Mouse (Mus musculus) hindbrain, embryonic 16.5 days (tissue): ENCODE measurements around the gene Olfr1157. TPM values are rescaled to one million over a fixed set of nuclear protein-coding genes. Genes with fewer than 3 reads are reported as not detected.

Experiments used
- ATAC-seq: fragments of 200-750 bp; cut with Nextera tagmentation; 2 replicates; pipeline ENCODE4 v1.8.0; 2017; ENCODE audit warnings: moderate TSS enrichment, moderate library complexity
- H3K27ac ChIP-seq: fragments of 300-500 bp; sonication (generic); 2 replicates; pipeline ENCODE4 v1.5.1; 2014; ENCODE audit warnings: low read depth, mild to moderate bottlenecking, control low read depth, low read length, moderate library complexity
- H3K27me3 ChIP-seq: fragments of 300-500 bp; sonication (generic); replicated peaks from 2 replicates; pipeline ENCODE4 v1.6.1; 2014; ENCODE audit warnings: low read length; ENCODE audit not compliant: control insufficient read depth, insufficient read depth
- H3K36me3 ChIP-seq: fragments of 300-500 bp; sonication (generic); 2 replicates; pipeline ENCODE4 v1.6.1; 2014; ENCODE audit warnings: mild to moderate bottlenecking, low read length, moderate library complexity, mixed read lengths; ENCODE audit not compliant: control insufficient read depth, insufficient read depth
- H3K4me1 ChIP-seq: fragments of 300-500 bp; sonication (generic); 2 replicates; pipeline ENCODE4 v1.6.1; 2014; ENCODE audit warnings: low read depth, low read length; ENCODE audit not compliant: control insufficient read depth, insufficient read depth
- H3K4me2 ChIP-seq: fragments of 300-500 bp; sonication (generic); 2 replicates; pipeline ENCODE4 v1.6.1; 2014; ENCODE audit warnings: mild to moderate bottlenecking, low read length, control low read depth, moderate library complexity
- H3K4me3 ChIP-seq: fragments of 300-500 bp; sonication (generic); 2 replicates; pipeline ENCODE4 v1.5.1; 2014; ENCODE audit warnings: mild to moderate bottlenecking, low read length, control low read depth, moderate library complexity
- H3K9ac ChIP-seq: fragments of 300-500 bp; sonication (generic); 2 replicates; pipeline ENCODE4 v1.6.1; 2014; ENCODE audit warnings: low read depth, mild to moderate bottlenecking, control low read depth, low read length, moderate library complexity
- H3K9me3 ChIP-seq: fragments of 300-500 bp; sonication (generic); 2 replicates; pipeline ENCODE4 v1.6.1; 2014; ENCODE audit warnings: mild to moderate bottlenecking, low read length, moderate library complexity; ENCODE audit not compliant: control insufficient read depth
- WGBS: fragments of 180-500 bp; shearing (Covaris S2); extraction: QIAGEN DNeasy Blood & Tissue Kit; methylation state at CpG from one replicate; pipeline ENCODE4 v1.1.7; 2014; 5-methylcytosine and 5-hydroxymethylcytosine counted together
- polyA plus RNA-seq: library from polyadenylated mRNA; unstranded; fragments of >200 nt; fragmentation: Nextera tagmentation; extraction: Ambion mirVana; gene quantifications from 2 replicates; pipeline ENCODE4 v1.2.1, GENCODE M21; 2015

The Olfr1157 gene
- not detected in 2 replicates for polyA plus RNA-seq

GRCm38 (mm10) chr2:87968199-87968598, at the start of gene Olfr1157:
Gene Olfr1157, minus strand, starts transcription at chr2:87968299.
- Histone ChIP-seq H3K27me3 (no peaks in the 10 kb centered on the region), H3K4me3 (no peak within 1 kb of the TSS), H3K36me3 (no peaks in the 10 kb centered on the region), H3K9me3 (no peaks in the 10 kb centered on the region), H3K4me1 (no peaks in the 10 kb centered on the region), H3K27ac (no peak within 1 kb of the TSS), H3K4me2 (no peak within 1 kb of the TSS), H3K9ac (no peak within 1 kb of the TSS)
- no peak for ATAC-seq
- WGBS = 94% methylated on average over 4 of the region's 4 CpGs

- Histone ChIP-seq H3K4me2 (no peak within 1 kb of the TSS), H3K27ac (no peak within 1 kb of the TSS), H3K27me3 (no peaks in the 10 kb centered on the region), H3K36me3 (no peaks in the 10 kb centered on the region), H3K9ac (no peak within 1 kb of the TSS), H3K9me3 (no peaks in the 10 kb centered on the region; the same call in 1 of the 2 replicates), H3K4me1 (no peaks in the 10 kb centered on the region), H3K4me3 (no peak within 1 kb of the TSS)
- no peak for ATAC-seq
Measured at GRCm38 (mm10) chr2:88007515-88008318, 39.6 kb upstream of the Olfr1157 start, which contains the start of gene Olfr1160. Gene Olfr1160, minus strand, starts transcription at chr2:88008268.

GRCm38 (mm10) chr2:87989813-87990212, 21.7 kb upstream of the Olfr1157 start, which contains the start of gene Olfr1158:
Gene Olfr1158, plus strand, starts transcription at chr2:87990113.
- no peaks in the 10 kb centered on the region for H3K27me3 ChIP-seq
- no peaks in the 10 kb centered on the region for H3K9me3 ChIP-seq
- no peaks in the 10 kb centered on the region for H3K36me3 ChIP-seq
- no peak within 1 kb of the TSS for H3K9ac ChIP-seq
- no peak within 1 kb of the TSS for H3K4me3 ChIP-seq
- no peak within 1 kb of the TSS for H3K27ac ChIP-seq
- H3K4me2 ChIP-seq = no peak within 1 kb of the TSS
- no peak for ATAC-seq
- H3K4me1 ChIP-seq = no peaks in the 10 kb centered on the region

DNA sequence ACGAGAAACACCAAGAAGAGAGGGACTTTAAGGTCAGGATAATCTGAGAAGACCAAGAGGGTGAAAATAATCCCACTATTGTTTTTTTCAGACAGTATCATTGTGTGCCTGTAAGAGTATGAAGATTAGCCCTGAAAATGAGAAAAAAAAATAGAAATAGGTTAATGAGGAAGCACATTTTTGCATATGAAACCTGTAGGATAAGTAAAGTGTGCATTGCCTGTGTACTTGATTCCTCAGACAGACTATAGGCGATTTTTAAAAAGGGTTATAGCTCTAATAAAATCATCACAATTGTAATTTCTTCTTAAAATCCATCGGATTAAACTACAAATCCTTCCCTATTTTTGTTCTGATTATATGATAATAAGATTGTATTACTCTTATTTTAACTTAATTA, 6.5 kb upstream of the Olfr1157 start, which contains the start of gene Olfr74:
Gene Olfr74 (minus strand): TSS at position 101 of the 400 bp plus-strand sequence.
- Histone ChIP-seq H3K27ac (no peak within 1 kb of the TSS), H3K4me2 (no peak within 1 kb of the TSS), H3K9me3 (no peaks in the 10 kb centered on the region), H3K4me3 (no peak within 1 kb of the TSS), H3K9ac (no peak within 1 kb of the TSS), H3K27me3 (no peaks in the 10 kb centered on the region), H3K36me3 (no peaks in the 10 kb centered on the region), H3K4me1 (no peaks in the 10 kb centered on the region)
- no peak for ATAC-seq
- 78% methylated on average over 3 of the region's 3 CpGs for WGBS

- Histone ChIP-seq H3K36me3 (no peaks in the 10 kb centered on the region), H3K4me1 (no peaks in the 10 kb centered on the region), H3K27me3 (no peaks in the 10 kb centered on the region), H3K4me3 (no peak within 1 kb of the TSS), H3K9ac (no peak within 1 kb of the TSS), H3K9me3 (no peaks in the 10 kb centered on the region), H3K4me2 (no peak within 1 kb of the TSS), H3K27ac (no peak within 1 kb of the TSS)
- no peak for ATAC-seq
Measured at GRCm38 (mm10) chr2:87953000-87953399, 15.1 kb downstream of the Olfr1157 start, which contains the start of gene Olfr1156. Gene Olfr1156, minus strand, starts transcription at chr2:87953100.

GRCm38 (mm10) chr2:87945037-87945436, 23.1 kb downstream of the Olfr1157 start, which contains the start of gene Olfr1155:
Gene Olfr1155, minus strand, starts transcription at chr2:87945137.
- H3K4me3 ChIP-seq = no peak within 1 kb of the TSS
- H3K4me1 ChIP-seq = no peaks in the 10 kb centered on the region
- ATAC-seq = no peak
- no peaks in the 10 kb centered on the region for H3K9me3 ChIP-seq
- H3K36me3 ChIP-seq = no peaks in the 10 kb centered on the region
- 93% methylated on average over 1 of the region's 1 CpGs for WGBS
- H3K27ac ChIP-seq = no peak within 1 kb of the TSS
- H3K9ac ChIP-seq = no peak within 1 kb of the TSS
- no peak within 1 kb of the TSS for H3K4me2 ChIP-seq
- no peaks in the 10 kb centered on the region for H3K27me3 ChIP-seq

Other genes with a start within 250 kb of the Olfr1157 start
- gene Olfr1138, start 228.3 kb downstream of the Olfr1157 start, polyA plus RNA-seq = not detected in 2 replicates
- gene Olfr1140, start 224.5 kb downstream of the Olfr1157 start, polyA plus RNA-seq = not detected in 2 replicates
- not detected in 2 replicates for gene Olfr1141, start 214.3 kb downstream of the Olfr1157 start, polyA plus RNA-seq
- not detected in 2 replicates for gene Olfr152, start 188.8 kb downstream of the Olfr1157 start, polyA plus RNA-seq
- gene Olfr1143, start 167.7 kb downstream of the Olfr1157 start, polyA plus RNA-seq = not detected in 2 replicates
- not detected in 2 replicates for gene Olfr1145, start 158.5 kb downstream of the Olfr1157 start, polyA plus RNA-seq
- gene Olfr1148, start 137.8 kb downstream of the Olfr1157 start, polyA plus RNA-seq = not detected in 2 replicates
- not detected in 2 replicates for gene Olfr1150-ps1, start 124.3 kb downstream of the Olfr1157 start, polyA plus RNA-seq
- gene Olfr1151, start 112.4 kb downstream of the Olfr1157 start, polyA plus RNA-seq = not detected in 2 replicates
- 0.02 TPM in 1 of 2 replicates, not detected in the other for gene Olfr1152, start 101.8 kb downstream of the Olfr1157 start, polyA plus RNA-seq
- not detected in 2 replicates for gene Olfr1153, start 73.3 kb downstream of the Olfr1157 start, polyA plus RNA-seq
- gene Olfr1154, start 63.1 kb downstream of the Olfr1157 start, polyA plus RNA-seq = not detected in 2 replicates
- not detected in 2 replicates for gene Olfr1155, start 23.2 kb downstream of the Olfr1157 start, polyA plus RNA-seq
- not detected in 2 replicates for gene Olfr1156, start 15.2 kb downstream of the Olfr1157 start, polyA plus RNA-seq
- not detected in 2 replicates for gene Olfr74, start 6.4 kb upstream of the Olfr1157 start, polyA plus RNA-seq
- not detected in 2 replicates for gene Olfr1158, start 21.8 kb upstream of the Olfr1157 start, polyA plus RNA-seq
- gene Olfr1160, start 40.0 kb upstream of the Olfr1157 start, polyA plus RNA-seq = not detected in 2 replicates
- not detected in 2 replicates for gene Olfr1161, start 54.5 kb upstream of the Olfr1157 start, polyA plus RNA-seq
- not detected in 2 replicates for gene Olfr73, start 69.4 kb upstream of the Olfr1157 start, polyA plus RNA-seq
- not detected in 2 replicates for gene Olfr1162, start 82.8 kb upstream of the Olfr1157 start, polyA plus RNA-seq
- not detected in 2 replicates for gene Olfr1163, start 103.5 kb upstream of the Olfr1157 start, polyA plus RNA-seq
- gene Olfr1164, start 125.7 kb upstream of the Olfr1157 start, polyA plus RNA-seq = not detected in 2 replicates
- not detected in 2 replicates for gene Olfr1166, start 160.0 kb upstream of the Olfr1157 start, polyA plus RNA-seq
- not detected in 2 replicates for gene Olfr1167, start 186.9 kb upstream of the Olfr1157 start, polyA plus RNA-seq
- not detected in 2 replicates for gene Olfr1168, start 213.6 kb upstream of the Olfr1157 start, polyA plus RNA-seq